In the genomic region with DNA sequence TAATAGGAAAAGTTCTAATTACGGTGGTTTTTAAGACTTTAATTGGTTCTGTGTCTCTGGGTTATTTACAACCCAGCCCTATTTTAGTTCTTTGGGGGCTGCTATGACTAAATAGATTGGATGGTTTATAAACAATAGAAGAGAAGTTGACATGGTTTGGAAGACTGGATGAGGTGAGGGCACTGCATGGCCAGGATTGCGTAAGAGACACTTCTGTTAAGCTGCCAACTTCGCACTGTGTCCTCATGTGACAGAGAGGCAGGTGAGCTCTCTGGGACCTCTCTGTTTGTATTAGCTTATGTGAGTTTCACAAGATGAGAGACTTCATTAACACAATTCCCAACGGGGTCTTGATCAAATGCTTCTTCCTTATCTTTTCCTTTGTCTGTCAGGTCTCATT, we compare ENCODE assay signal across 23 mouse cellular contexts.
"Had no signal": no experiment of that assay in that cellular context is flagged by ENCODE, and none has a peak within 500 bp of the region (broad histone marks: within the 10 kb centered on the region; RNA-seq: fewer than 3 reads in every experiment).

No protein-coding gene starts in this region.

- H3K4me2 ChIP-seq: heart, embryonic 12.5 days; hindbrain, embryonic 13.5 days; hindbrain, embryonic 15.5 days; kidney, embryonic 15.5 days; limb, embryonic 13.5 days; limb, embryonic 15.5 days; liver, embryonic 13.5 days had no signal

- ATAC-seq: hindbrain, postnatal 0 days; intestine, embryonic 16.5 days had no signal

- H3K27me3 ChIP-seq: heart, embryonic 12.5 days; hindbrain, embryonic 13.5 days; hindbrain, embryonic 15.5 days; kidney, embryonic 15.5 days; limb, embryonic 13.5 days; limb, embryonic 15.5 days; liver, embryonic 13.5 days had no signal

- H3K4me3 ChIP-seq: heart, embryonic 10.5 days; heart, embryonic 12.5 days; hindbrain, embryonic 13.5 days; hindbrain, embryonic 15.5 days; kidney, embryonic 15.5 days; limb, embryonic 13.5 days; limb, embryonic 15.5 days; liver, embryonic 13.5 days had no signal

- H3K9me3 ChIP-seq: heart, embryonic 10.5 days; heart, embryonic 12.5 days; hindbrain, embryonic 13.5 days; hindbrain, embryonic 15.5 days; kidney, embryonic 15.5 days; limb, embryonic 13.5 days; limb, embryonic 15.5 days; liver, embryonic 13.5 days had no signal

- H3K36me3 ChIP-seq: heart, embryonic 10.5 days; heart, embryonic 12.5 days; hindbrain, embryonic 13.5 days; hindbrain, embryonic 15.5 days; kidney, embryonic 15.5 days; limb, embryonic 13.5 days; limb, embryonic 15.5 days; liver, embryonic 13.5 days had no signal

- H3K4me1 ChIP-seq: heart, embryonic 10.5 days; heart, embryonic 12.5 days; hindbrain, embryonic 13.5 days; hindbrain, embryonic 15.5 days; kidney, embryonic 15.5 days; limb, embryonic 13.5 days; limb, embryonic 15.5 days; liver, embryonic 13.5 days had no signal

- H3K9ac ChIP-seq: heart, embryonic 12.5 days; hindbrain, embryonic 13.5 days; hindbrain, embryonic 15.5 days; kidney, embryonic 15.5 days; limb, embryonic 13.5 days; limb, embryonic 15.5 days; liver, embryonic 13.5 days had no signal

- DNase-seq: gastrocnemius, postnatal 14 days; gastrocnemius, postnatal 36 days; heart, adult 18-20 months; heart, postnatal 10 days; kidney, adult 11 months; kidney, adult 2 months; kidney, adult 9 months; kidney, postnatal 14 days; kidney, postnatal 36 days; layer of hippocampus, adult 9-11 months; layer of hippocampus, postnatal 36 days; left cerebral cortex, postnatal 4 days; liver, embryonic 13.5 days had no signal

- H3K27ac ChIP-seq: heart, embryonic 10.5 days; hindbrain, embryonic 13.5 days; hindbrain, embryonic 15.5 days; hindbrain, postnatal 0 days; kidney, embryonic 15.5 days; kidney, postnatal 0 days; limb, embryonic 13.5 days; limb, embryonic 15.5 days; liver, embryonic 13.5 days had no signal
